Mouse (Mus musculus) cerebellum, adult 9-10 months (tissue): Measurements from ENCODE around the gene Il1r2.

Experiments
- DNase-seq: peaks from one replicate; pipeline ENCODE4 v3.0.0; 2022

Il1r2 gene

DNA sequence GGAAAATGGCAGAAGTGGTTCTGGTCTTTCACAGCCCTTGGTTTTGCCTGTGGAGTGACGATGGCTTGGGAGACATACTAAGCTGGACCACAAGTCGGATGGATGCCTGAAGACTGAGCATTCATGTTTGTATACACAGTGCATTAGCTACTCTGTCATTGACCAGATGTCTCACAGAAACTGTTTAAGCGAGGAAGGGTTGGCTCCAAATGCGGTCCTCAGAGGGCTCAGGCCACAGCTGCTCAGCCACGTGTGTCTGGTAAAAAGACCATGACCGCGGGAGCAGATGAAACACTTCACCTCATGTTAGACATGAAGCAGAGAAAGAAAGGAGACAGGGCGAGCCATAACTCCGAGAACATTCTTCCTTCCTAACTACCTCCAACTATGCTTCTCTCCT, 12.5 kb upstream of the Il1r2 start:
- DNase-seq: no peak

DNA sequence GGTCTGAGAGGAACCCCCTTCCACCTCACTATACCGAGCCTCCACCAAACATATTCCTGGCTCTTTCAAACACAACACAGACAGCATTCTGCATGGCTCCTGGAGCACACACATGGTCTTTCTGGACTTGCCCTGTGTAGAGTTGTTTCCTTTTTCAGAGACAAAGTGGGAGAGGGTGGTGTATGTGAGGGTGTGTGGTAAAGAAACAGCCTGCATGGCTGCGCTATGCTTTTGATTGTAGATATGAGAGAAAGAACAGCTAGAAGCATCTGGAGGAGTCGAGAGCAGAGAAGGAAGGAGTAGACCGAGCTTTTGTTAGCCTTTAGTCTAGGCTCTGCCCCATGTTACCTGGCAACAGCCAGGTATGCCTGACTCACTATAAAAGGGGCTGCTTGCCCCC, 10.5 kb upstream of the Il1r2 start:
- no peak for DNase-seq

DNA sequence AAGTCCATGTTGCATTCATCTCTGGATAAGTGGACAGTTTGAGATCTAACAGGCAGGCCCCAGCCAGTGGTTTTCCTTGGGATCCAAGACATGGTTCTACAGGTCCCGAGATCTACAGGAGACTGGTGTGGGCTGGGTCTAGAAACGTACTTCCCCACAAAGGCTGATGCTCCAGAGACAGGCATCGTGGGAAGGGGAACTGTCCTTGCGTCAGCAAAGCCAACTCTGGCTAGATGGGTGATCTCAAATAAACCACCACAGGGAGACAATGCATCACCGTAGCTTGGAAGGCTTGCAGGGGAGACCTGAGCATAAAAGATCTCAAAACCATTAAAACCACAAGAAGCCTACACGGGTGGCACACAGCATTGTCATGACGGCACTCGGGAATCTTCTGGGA, 9.4 kb upstream of the Il1r2 start:
- DNase-seq: no peak

DNA sequence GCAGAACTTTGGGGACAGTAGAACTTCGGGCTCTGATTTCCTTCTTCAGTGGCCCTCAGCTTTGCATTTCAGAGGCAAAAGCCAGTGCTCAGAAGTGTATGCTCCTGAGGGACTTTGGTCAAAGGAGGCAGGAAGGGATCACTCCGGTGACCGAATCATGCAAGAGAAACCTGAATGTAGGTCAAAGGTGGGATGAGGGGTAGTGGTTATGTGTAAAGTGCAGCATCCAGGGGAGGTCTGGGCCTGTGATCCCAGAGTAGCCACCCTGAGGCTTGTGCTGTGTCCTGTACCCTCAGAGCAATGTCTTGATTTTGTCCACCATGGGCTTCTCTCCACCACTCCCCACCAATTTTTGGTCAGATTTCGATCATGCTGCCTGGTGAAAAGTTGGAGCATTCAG, 1.3 kb upstream of the Il1r2 start:
- DNase-seq: no peak

DNA sequence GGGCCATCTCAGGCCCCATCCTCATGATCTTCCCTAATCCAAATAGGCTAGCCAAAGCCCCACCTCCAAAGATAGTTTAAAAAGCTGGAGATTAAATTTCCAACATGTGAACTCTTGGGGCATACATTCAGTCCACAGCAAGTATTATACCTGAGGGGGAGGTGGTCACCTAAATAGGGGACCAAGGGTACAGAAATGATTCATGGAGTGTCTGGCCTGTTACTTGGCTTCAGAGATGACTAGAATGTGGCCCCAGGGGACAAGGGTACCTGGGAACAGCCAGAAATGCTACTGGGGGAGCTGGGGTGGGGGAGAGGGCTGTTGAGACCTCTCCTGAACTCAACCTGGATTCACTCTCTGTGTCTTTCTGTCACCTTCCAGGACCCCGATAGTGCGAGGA, 3.4 kb downstream of the Il1r2 start:
- no peak for DNase-seq

DNA sequence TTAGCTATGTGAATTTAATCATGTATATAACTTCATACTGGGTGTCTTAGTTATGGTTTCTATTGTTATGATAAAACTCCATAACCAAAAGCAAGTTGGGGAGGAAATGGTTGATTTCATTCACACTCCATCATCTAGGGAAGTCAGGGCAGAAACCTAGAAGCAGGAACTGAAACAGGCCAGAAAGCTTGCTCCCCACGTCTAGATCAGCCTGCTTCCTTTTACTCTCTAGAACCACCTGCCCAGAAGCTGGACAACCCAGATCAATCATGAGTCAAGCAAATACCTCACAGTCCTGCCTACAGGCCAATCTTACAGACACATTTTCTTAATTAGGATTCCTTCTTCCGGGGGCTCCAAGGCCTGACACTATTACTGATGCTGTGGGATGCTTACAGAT, 7.2 kb downstream of the Il1r2 start:
- no peak for DNase-seq

DNA sequence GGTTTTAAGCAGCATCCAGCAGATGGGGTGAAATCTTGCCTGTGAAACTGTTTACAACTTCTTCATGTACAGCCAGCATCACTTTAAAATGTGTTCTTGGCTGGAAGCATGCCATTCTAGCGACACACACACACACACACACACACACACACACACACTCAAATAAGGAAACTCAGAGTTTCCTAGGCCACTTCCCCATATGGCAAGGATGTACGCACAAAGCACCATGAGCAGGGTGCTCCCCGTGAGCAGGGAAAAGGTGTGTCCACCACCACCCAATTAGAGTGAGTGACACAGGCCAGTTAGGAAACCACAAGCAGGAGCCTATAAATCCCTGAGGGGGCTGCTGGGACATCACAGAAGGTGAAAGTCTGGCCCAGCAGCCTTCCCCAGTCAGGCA, 10.5 kb downstream of the Il1r2 start:
- DNase-seq: peak; percentile 8

DNA sequence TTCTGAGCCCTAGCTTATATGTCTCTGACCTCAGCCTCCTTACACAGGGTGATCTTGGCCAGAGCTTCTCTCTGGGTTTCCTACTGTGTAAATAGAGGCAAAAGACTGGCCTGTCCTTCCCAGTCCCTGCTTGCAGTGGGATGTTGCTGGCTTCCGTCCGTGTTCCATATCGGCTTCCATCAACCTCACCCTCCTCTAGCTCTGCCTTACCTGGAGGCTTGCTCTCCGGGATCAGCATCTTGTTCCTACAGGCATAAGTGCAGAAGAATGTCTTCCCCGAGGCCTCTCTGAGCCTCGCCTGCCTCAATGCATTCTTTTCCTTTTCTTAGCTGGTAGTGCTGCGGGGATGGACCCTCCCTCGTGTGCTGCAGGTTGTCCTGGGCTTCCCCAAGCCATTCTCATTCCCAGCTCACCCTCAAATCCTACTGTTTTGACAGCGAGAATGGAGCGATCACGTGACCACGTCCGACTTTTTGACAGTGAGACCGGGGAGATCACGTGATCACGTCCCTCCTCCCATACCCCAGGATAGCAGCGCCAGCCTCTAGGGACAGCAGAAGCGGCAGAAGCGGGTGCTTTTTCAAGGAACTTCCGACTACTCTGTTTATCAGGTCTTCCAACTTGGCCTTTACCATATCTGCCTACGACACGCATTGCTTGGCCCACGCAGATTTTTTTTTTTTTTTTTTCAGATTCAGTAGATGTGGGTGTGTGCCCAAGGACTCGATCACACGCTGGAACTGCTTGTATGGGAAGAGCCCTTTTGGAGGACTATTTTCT, 11.7 kb downstream of the Il1r2 start:
- peak; percentile 89 for DNase-seq

DNA sequence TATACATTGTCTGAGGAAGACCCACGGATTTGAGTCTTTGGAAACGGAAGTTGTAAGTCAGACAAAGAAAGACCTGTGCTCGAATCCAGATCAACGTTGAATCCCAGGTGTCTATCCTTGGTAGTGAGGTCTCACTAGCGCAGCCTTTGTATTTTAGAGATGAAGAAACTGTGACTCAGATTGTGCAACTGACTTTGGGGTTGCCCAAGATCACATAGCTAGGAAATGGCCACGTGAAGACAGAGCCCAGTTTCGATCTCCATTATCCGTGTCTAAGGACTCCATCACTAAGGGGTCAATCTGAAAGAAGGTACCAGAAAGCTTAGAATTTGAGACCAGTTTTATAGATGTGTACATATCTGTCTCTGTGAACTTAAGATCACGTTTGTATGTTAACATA, 17.3 kb downstream of the Il1r2 start:
- no peak for DNase-seq

DNA sequence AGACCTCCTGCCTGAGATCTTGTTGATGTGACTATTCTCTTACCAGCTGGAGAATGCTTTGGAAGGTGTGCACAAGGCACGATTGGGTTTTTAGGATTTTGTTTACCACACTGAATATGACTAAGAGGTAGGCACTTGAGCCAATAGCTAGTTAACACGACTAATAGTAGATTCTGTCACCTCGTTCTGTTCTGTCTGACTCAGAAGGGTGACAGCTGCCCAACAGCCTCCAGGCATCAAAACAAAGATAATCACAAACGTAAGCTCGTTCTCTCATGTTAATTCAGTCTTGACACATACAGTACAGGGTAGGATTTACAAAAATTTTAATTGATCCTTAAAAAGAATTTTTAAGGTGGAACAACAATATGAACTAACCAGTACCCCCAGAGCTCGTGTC, 18.7 kb downstream of the Il1r2 start:
- no peak for DNase-seq

DNA sequence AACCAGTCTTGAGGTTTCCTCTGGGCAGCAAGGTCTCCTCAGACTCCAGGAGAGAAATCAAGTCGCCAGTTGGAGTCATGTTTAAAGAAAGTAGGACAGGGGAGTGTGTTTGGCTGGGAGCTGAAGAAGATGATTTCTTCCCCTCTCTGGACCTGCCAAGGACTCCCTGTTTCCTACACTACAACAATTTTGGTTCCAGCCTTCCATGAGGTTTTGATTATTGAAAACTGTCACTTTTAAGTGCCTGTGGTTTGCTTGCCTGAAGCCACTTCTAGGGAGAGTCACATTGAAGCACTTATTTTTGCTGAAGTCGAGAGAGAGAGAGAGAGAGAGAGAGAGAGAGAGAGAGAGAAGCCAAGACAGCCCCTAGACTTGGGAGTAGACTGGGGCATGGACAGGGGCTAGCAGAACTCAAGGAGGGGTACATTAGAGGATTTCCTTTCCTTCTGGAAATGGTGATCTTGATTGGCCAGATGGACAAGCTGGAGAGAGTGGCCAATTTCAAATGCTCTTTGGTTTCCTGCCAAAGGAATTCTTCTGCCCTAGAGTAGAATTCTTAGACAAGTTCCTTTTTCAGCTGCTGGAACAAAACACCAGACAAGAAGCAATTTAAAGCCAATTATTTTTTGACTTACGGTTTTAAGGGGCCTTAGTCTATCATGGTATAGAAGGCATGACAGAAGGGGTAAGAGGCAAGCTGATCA, 20.9 kb downstream of the Il1r2 start:
- no peak for DNase-seq

DNA sequence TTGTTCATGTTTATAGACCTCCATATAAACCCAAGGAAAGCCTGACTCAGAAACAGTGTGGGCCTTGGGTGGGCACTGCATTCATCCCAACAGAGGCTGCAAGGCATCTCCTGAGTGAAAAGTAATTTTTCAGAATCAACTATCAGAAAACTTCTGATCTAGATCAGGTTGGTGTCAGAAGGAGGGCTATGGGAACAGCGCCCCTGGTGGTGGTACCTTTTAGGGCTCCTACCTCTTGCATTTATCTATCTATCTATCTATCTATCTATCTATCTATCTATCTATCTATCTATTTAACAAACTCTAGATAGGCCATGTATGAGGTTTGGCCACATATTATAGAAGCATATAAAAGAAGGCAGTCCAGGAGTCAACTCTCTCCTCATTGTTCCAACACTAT, 21.7 kb downstream of the Il1r2 start:
- no peak for DNase-seq

DNA sequence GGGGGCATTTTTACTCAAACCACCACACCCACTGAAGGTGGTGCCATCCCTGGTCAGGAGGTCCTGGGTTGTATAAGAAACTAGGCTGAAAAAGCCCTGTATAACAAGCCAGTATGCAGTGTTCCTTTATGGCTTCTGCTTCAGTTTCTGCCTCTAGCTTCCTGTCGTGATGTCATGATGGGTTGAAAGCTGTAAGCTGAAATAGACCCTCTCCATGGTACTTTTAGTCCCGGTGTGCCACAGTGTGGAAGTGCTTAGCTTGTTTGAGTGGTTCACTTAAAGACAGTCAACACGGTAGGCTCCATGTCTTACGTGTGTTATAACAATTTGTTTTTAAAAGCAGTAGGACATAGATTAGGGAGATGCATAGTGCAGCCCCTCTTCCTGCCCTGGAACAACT, 32.4 kb downstream of the Il1r2 start:
- DNase-seq: no peak

DNA sequence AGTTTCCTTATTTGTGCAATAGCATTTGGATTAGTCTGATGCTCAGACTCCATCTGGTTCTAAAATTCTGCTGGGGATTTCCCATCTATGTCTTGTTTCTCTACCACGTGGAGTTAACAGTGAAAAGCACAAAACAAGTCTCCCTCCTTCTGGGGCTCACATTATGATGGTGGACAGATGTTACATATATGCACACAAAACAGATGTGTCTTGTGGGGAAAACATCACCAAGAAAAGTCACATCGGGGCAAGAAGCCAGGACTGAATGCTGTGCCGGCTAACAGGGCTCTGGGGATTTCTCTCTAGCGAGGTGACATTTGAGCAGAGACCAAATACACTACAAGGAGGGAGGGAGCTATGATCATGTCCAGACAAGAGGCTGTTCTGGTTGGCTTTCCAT, 32.8 kb downstream of the Il1r2 start:
- DNase-seq: no peak

DNA sequence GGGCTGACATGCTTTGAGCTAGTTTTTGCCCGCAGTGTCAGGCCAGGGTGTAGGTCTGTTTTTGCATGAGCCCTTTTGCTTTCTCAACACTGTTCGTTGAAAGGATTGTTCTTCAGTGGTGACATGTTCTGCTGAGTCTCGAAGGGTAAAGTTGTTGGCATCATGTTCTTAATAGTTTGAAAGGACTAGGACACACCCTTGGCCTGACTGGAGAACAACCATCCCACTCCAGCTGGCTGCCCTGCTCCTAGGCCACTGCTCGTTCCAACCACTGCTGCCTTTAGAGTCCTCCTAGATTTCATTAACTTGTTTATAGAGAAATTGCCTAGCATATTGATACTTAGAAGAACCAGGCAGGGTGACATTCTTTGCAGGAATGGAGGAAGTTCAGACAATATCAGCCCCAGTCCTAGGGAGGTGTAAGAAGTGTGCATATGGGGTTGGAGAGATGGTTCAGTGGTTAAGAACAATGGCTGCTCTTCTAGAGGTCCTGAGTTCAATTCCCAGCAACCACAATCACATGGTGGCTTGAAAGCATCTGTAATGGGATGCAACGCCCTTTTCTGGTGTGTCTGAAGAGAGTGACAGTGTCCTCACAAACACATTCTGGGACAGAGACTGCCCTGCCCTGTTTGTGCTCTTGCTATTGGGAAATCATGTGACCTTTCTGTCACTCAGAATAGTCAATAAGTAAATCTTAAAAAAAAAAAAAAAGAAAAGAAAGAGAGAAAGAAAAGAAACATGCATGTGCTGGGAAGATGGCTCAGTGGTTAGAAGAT, 34.3 kb downstream of the Il1r2 start:
- DNase-seq: no peak

DNA sequence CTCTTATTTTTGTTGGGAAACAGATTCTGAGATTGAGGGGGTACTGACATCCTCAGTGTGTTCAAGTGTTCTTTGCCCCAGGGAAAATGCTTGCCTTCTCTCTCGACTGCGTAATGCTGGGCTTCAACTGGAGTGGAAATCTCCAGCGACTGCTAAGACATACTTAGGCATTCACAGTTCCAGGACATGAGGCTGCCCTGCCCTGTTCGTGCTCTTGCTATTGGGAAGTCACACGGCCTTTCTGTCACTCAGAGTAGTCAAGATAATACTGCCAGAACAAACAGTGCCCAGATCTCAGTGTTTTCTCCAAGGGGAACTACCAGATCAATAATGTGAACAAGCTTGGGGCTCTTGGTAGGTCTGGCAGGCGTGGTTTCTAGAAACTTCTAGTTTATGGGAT, 35.9 kb downstream of the Il1r2 start:
- no peak for DNase-seq

DNA sequence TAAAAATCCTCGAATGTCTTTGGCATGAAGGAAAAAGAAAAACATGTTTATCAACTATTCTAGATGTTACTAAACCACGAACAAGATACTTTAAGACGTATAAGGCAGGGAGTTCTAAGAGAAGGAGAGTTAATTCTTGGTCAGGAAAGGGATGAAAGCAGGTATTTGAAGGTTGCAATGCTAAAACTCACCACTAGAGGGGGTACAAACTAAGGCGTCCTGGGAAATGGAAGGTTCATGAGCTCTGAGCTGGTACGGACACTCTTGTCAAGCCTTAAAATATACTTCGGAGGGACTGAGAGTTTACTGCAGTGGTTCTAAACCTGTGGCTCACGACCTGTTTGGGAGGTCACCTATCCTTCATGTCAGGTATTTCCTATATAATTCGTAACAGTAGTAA, 41.4 kb downstream of the Il1r2 start:
- peak; percentile 59 for DNase-seq

DNA sequence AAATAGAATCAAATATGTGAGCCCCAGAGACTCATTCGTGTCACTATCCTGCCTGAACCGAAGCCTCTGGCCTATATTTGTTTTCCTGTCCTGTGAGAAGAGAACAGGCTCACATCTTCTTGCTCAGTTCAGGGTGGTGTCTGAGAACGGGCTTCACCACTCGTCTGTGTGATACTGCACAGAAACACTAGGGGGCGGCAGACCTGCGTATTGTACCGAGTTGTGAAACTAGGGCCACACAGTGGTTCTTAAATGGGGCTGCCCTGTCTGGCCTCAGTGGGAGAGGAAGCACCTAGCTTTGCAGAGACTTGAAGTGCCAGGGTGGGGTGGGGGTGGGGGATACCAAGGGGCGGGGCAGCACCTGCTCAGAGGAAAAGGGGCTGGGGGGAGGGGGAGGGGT, 42.5 kb downstream of the Il1r2 start:
- DNase-seq: peak; percentile 59

DNA sequence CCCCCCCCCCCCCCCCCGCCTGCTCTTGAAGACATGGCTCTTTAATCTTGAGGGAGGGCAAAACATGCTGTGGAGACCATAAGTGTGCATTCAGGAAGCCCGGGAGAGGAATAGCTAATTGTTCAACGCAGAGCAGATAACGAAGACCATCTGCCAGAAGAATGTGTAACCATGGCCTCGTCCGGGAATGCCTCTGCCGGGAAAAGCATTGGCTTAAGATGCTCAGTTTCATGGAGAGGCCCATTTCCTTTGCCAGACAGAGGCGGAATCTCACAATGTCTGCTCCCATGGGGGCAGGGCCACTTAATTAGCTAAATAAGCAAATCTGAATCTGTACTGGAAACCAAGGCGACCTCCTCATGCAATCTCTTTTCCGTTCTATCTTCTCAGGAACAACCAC, 43.7 kb downstream of the Il1r2 start:
- no peak for DNase-seq

DNA sequence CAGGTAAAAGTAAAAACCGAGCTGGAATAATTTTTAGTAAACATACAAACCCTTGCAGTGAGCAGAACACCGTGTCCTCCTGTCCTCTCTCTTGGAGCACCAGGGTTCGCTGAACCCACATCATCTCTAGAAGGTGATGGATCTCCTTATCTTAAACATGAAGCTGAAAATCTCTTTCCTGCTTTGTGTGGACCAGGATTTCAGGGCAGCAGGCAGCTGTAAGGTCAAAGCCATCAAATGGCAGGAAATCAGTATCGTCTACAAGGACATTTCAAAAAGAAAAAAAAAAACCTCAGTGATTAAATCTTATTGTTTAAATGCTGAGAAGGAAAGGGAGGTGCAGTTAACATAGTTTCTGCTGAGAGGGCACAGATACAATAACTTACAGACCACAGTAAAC, 50.4 kb downstream of the Il1r2 start:
- DNase-seq: no peak

DNA sequence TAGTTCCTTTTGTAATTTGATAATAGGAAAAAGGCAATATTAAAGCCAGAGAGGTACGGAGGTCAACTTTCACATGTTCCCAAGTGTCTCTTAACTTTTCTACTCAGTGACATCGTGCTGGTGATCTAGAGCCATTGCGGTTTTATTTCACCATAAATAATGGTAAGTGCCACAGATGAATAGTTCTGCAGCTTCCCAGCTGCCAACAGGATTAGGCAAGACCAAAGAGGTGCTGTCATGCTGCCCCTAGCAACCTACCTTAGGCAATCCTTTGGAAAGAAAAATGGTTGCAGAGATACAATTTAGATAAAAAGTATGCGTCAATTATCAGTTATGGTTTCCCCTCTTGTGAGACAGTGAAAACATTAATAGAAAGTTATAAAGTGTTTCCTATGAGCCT, 54.6 kb downstream of the Il1r2 start:
- DNase-seq: no peak

DNA sequence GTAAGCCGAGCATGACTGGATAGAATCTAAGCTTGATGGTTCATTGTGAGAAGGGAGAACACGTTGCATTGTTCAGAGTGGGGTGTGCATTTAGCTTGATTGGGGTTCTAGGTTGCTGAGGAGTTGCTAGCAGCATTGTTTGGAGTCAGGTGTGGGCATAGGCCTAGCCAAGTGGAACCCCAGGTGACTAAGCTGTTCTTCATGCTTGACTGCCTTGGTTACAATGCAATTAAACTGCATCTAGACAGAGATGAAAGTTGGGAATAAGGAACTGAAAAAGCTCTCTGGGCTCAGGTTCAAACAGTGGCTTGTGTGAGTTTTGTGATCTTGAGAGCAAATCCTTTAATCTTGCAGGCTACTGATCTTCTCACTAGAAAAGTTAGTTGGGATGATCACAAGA, 55.4 kb downstream of the Il1r2 start:
- no peak for DNase-seq

DNA sequence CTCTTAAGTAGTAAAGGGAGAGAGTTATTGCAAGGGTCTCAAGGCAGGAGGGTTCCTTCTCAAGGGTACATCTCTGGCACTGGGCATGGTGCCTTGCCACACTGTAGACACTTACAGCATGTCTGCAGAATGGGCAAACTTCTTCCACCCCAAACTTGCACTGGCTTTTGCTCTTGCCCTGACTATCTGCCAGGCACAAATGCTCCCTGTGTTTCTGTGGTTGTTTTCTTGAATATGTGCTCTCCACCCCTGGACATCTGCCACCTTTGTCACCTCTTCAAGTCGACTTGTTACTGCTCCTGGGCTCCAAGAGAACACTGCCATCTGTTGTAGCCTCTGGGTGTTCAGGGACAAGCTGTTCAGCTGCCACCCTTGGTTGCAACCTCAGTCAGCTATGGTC, 57.8 kb downstream of the Il1r2 start:
- peak; percentile 23 for DNase-seq

DNA sequence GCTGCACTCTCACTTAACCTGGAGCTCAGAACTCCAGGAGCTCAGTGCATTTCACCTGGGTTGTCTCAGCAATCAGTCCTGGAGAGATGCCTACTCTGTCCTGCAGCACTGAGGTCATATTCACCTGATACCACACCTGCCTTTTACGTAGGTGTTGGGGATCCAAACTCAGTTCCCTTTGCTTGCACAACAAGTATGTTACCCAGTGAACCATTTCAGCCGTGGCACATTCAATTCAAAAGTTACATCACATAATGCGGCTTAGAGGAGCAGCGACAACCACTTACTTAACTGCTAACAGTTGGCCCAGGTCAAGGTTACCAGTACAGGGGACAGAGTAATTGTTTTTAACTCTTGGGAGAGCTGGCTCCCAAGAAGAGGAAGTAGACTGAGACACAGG, 58.8 kb downstream of the Il1r2 start:
- DNase-seq: no peak
